Mouse (Mus musculus): Measurements from ENCODE around the gene Acvr1. TPM values are rescaled to one million over a fixed set of nuclear protein-coding genes. Genes with fewer than 3 reads are reported as not detected.

Gene Acvr1
- total RNA-seq, 2 experiments from 2014 or later: 24.2 to 31.8 TPM

DNA sequence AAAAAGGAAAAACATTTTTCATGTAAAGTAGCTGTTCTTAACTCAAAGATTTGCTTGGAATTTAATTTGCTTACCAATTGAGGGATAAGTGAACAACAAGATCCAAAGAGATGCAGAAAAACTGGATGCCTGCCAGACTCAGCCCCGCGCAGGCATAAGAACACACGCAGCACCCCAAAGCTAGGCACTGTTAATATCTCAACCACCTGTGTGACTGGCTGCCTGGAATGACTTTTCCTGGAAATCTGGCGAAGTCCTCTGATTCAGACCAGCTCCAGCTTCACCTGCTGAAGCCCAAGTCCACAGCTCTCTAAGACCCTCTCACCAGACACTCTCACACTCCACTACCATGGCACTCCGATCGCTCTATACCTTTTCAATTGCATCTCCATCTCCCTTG is 42.6 kb downstream of the Acvr1 start:
- DNase-seq: no peak
- intact Hi-C loops (cut with DNase I): no loop called here

DNA sequence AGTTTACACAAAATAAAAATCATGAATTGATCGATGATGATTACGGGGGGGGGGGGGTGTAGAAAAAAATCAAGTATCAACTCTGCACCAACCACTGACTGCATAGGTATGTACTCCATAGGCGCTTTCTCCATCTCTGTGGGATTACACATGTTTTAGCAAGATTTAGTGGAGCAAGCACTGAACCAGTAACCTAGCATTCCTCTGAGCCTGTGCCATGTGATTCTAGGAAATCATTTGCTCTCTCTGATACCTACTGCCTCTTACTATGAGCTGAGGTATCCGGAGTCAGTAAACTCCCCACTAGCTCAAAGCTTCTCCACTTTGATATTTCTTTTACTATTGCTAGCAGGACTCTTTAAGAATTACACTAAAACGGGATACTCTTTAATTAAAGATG is 43.1 kb downstream of the Acvr1 start:
- intact Hi-C loops (cut with DNase I): no loop called here
- DNase-seq: no peak

DNA sequence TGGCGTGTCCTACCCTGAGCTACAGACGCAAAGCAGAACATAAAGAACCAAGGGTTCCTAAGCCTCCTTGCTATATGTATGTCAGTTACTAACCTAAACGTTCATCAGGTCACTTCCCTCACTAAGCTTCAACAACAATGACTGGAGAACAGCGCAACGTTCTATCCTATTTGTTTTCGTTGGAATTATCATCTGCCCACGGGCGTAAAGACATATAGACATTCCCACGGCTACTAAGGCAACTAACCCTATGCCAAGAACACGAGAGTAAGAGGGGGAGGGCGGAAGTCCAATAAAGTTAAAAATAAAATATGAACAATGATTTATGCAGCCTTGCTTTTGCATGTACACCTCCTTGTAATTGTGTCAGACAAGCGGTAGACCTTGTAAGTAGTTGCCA is 43.9 kb downstream of the Acvr1 start:
- intact Hi-C loops (cut with DNase I): no loop called here
- DNase-seq: no peak

DNA sequence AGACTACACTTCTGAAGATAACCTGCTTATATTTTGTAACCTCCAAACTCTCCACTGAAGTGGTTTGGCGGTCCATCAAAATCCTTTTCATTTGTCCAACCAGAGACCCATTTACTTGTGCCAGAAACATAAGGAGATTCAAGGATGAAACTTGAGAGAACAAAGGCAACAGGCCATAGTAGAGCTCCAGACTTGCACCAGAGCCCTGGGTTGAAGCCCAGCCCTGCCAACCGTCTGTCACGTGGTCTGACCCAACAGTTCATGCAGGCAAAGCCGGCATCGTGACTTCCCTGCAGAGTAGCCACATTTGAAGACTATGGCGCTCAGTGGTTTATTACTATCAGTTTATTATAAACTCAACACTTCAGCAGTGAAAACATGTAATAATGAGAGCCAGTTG is 45.3 kb downstream of the Acvr1 start:
- DNase-seq: no peak
- intact Hi-C loops (cut with DNase I): no loop called here

DNA sequence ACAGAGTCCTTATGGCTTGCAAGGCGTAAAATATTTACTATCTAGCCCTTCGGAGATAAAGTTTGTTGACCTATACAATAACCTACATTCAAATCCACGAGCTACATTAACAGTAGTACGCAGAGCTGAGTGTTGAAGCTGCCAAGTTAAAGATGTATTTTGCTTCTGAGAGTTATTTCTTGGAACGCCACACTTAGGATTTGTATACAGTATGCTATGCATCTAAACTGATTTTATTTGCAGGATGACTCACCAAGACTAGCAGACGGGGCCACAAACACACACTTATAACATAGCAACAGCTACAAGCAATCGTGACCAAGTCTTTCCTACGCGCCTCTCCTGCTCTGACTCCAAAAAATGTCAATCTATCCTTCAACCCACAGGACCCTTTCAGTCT is 46.2 kb downstream of the Acvr1 start:
- intact Hi-C loops (cut with DNase I): no loop called here
- DNase-seq: no peak

DNA sequence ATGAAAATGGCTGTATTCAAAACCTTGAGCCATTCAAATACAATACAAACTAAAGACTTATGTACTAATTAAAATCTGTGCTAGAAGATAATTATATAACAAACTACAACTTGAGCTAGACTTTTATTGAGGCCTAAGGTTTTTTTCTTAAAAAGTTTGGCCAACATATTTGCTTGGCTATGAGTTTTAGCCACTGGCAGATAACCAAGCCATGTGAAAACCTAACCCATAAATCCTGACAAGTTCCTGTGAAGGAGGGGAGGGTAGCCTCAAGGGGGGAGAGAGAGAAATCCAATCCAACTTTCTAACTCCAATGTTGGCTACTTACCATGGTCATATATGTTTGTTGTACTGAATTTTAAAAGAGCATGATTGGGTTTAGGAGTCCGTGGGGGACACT is 48.4 kb downstream of the Acvr1 start:
- no peak for DNase-seq
- intact Hi-C loops (cut with DNase I): loop anchor here (5.0 kb wide), 1 partner anchor 49 kb away; the partner anchor contains the start of genes Acvr1 and Upp2

DNA sequence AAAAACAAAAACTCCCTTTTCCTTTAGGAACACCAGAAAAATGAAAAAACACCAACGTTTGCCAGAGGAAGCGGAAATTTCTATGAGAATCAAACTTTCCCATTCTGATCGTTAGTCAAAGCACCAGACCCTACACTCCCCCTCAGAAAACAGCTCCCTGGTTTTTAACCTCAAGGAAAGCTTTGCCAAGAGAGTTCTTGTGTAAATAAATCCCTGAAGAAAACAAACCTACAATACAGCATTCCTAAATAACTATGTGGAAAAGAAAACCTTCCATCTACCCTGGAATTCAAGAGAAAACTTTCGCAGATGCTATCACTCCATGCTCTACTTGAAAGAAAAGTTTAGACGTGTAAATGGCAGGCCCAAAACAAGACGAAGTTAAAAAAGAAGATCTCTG is 50.0 kb downstream of the Acvr1 start:
- intact Hi-C loops (cut with DNase I): loop anchor here (5.0 kb wide), 1 partner anchor 50 kb away; the partner anchor contains the start of genes Acvr1 and Upp2

DNA sequence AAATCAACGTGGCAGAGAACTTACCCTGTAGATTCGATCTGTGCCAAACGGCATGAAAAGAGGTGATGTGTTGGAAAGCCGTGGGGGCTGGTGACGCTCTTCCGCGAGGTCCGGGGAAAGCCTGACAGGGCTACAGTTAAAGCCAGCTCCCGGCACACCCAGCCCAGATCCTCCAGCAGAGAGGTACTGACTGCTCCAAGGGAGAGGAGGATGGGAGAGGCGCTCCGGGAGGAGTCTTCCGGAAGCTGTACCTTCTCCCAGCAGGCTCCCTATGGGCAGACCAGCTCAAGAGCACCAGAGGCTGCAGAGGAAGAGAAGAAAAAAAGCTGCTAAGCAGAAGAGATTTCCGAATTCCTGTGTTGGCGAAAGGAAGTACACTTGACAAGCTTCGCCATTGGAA is 51.0 kb downstream of the Acvr1 start:
- DNase-seq: peak in 1 of 2 experiments; percentile 36

More for the DNA sequence above, 50.0 kb downstream of the Acvr1 start:
- no peak for DNase-seq

DNA sequence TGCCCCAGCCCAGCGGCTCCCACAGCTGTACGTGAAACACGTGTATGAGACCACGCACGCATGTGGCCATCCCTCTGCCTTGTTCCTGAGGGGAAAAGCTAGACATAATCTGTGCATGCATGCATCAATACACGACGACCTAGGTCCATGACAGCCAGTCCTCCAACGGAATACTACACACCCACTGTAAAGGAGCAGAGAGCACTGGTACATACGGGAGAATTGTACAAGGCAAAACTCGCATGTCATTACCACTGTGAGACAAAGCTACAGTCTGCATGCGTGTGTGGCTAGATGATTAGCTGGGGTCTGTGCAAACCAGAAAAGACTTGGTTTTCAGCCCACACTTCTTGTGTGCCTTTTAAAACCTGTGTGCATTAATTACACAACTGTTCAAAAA is 52.5 kb downstream of the Acvr1 start:
- intact Hi-C loops (cut with DNase I): no loop called here
- DNase-seq: no peak

More for the DNA sequence above, 51.0 kb downstream of the Acvr1 start:
- intact Hi-C loops (cut with DNase I): loop anchor here (5.0 kb wide), 1 partner anchor 51 kb away; the partner anchor contains the start of genes Acvr1 and Upp2

DNA sequence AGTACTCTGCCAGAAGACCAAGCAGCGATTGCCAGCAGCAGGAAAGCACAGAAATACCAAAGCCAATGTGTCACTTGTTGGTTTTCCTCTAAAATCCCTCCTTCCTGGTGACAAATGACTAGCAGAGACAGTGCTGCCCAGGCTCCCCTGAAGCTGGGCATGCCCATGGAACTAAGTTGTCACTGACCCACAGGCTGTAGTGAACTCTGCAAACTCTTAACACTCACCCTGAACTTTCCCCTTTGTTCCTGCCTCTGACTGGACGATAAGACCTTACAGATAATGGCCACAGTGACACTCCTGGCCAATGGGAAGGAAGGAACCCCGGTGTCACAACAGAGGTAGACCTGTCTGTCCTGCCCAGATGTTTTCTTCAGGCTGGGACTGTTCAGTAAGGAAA is 53.7 kb downstream of the Acvr1 start:
- peak in 1 of 2 experiments; percentile 15 for DNase-seq
- intact Hi-C loops (cut with DNase I): no loop called here

DNA sequence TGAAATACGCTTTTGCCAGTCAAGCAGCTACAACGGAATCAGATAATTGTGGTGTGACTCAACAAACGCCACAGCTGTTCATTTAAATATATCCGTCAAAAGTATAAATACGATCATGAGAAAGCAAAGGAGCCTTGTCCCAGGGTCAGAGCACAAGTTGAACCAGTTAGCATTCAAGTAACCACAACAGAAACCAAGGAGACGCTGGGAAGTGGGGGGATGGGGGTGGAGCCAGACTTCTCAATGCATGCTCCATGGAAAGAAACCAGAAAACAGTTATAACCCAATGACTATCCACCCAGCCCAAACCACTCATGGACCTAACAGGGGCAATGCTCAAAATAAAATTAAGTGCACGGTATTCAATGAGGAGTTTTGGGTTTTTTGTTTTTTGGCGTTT is 56.8 kb downstream of the Acvr1 start:
- intact Hi-C loops (cut with DNase I): no loop called here
- no peak for DNase-seq

DNA sequence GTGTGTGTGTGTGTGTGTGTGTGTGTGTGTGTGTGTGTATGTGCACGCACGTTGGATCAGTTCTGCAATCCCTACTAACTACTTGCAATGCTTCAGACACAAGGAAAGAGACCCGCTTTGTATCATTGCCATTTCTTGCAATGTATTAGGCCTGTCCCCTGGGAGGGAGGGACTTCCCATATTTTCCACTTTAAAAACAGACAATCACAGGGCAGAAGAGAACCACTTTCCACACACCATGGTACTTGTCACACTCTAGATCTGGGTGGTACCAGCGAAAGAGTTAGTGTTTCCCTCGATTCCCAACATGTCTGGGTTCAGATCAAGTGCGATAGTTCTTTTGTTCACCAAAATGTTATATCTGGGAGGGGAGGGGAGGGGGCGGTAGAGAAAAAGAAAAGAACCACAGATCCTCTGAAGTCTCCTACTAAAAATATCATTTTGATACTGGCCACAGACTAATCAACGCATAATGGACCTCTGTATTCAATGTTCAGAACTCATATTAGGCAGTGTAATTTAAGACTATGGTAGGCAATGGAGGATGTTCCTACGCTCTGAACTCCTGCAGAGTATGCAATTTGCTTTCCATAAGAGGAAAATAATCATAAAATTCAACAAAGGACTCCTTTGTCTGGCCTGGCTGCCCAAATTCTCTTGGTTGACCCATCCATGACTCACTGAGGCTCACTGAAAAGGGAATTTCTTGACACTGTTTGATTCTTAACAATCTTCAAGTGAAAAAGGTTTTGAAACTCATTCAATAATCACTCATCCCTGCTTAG is 61.5 kb downstream of the Acvr1 start:
- no peak for DNase-seq
- intact Hi-C loops (cut with DNase I): no loop called here

DNA sequence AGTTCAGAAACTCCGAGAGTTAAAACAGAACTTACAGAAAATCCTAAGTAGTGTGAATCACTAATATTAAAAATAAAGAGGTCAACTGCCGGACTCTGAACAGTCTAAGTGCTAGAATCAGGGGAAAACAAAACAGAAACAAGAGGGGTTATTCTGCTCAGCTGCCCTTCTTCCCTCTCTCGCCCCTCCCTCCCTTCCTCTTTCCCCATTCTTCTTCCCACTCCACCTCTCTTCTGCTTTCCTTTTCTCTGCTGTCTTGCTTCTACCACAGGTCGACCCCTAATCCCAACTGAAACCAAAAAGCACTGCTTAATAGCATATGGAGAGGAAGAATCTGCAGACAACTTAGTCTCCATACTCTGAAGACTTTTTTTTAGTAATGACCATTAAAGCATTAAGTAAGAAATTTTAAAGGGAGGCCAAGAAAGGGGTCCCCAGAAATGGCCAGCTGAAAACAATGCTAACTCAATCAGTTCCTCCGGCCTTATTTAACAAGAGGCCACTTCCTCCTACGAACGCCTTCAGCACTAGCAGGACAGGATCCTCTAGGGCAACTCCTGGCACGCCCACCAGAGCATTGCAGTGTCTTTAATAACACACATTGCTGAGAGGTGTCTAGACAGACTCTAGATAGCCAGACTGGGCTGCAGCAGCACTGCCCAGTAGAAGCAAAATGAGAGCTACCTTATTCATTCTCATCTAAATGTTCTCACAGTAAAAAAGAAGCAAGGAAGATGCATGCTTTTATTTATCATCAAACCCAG is 70.1 kb downstream of the Acvr1 start:
- intact Hi-C loops (cut with DNase I): no loop called here
- no peak for DNase-seq

DNA sequence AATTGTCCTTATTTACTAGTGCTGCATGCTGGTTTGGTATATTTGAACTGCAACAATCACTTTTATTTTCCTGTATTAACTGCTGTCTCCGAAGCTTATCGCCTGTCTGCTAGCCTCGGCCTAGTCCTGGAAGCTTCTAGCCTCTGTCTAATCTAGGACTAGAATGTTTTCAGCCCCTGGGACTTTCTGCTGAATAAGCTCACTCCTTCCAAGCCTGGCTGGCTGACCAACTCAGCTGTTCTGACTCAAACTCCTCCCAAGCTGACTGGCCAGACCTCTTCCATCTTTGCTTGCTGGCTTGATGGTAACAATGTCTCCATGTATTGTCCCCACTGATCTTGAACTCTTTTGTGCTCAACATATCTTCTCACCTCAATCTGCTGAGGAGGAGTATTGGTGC is 71.7 kb downstream of the Acvr1 start:
- intact Hi-C loops (cut with DNase I): no loop called here
- DNase-seq: peak in 1 of 2 experiments; percentile 68

DNA sequence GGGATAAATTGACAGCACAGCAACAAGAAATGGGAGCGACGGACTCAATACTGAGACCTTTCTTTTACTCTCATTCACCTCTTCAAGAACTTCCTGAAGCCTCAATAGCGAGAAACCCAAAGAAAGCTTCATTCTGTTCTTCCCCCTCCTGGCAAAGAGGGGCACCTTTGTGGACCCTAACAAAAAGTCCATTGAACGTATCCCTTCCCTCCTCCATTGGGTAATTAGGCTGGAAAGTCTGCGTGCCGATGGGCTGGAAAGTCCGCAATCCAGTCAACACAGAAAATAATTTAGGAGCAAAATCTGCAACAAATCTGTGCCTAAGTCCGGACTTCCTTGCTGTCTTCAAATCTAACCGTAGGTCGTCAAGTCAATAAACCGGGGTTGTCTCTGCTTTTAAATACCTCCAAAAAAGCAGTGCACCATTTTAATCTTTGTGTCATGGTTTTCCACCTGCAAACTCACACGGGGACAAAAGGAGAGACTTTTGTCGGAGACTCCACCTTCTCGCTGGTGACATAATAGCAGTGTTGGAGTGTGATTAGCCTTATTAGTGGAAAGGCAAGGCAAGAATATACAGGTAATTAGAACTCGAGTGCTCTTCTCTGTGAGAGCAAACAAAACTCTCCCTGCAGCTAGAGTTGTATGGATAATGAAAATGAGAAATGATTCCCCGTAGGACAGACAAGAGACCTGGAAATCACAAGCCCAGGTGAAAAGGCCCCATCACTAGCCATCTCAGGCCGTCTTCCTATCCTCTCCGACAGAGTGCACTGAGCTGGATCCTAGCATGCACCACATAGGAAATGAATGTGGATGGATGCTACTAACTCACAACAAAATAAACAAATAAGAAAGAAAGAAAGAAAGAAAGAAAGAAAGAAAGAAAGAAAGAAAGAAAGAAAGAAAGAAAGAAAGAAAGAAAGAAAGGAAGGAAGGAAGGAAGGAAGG is 73.0 kb downstream of the Acvr1 start:
- intact Hi-C loops (cut with DNase I): no loop called here
- no peak for DNase-seq

DNA sequence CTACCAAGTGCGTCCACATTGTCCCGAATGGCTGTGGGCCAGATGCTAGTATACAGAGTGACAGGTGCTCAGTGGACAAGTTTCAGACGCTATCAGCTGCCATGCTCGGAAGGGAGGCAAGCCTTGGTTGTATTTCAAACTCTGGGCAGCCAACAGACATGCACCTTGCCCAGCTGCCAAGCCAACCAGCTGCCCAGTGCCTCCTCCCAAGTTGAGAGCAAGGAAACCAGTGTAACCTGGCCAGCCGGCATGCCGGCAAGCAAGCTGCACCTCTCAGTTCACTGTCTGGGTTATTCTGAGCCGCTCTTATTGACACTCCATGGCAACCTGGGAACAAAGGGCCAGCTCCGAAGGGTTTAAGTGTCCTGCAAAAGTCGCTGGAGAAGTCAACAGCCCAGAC is 77.7 kb downstream of the Acvr1 start:
- peak; percentile 76 to 82 for DNase-seq
- intact Hi-C loops (cut with DNase I): no loop called here

DNA sequence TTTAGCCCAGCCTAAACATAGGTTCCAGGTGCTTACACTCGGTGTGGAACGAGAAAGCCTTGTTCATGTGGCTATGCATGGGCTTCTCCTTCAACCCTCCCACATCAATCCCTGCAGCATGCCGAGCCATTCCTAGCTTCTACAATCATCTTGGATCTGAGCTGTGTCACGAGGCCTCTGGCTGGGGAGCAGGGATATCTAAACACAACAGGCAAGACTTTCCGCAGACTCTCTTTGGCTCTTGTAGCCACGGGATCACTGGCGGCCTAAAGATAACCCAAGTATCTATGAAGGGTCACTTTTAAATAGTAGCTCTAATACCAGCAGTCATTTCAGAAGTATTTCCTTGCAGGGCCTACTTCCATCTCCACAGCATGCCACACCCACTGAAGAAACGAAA is 78.6 kb downstream of the Acvr1 start:
- DNase-seq: peak in 1 of 2 experiments; percentile 53
- intact Hi-C loops (cut with DNase I): no loop called here

DNA sequence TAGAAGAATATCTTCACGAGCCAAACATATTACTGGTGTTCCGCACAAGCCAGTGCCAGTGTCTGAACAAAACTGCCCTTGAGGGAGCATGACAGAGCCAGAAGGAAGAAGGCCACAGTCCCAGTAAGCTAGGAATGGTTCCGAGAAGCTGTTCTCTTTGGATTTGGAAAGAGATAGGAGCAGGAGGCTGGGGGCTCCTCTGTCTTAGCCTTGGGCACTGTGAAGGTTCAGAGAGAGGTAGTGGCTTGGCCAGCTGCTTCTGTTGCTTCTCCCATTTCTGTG is 79.7 kb downstream of the Acvr1 start:
- DNase-seq: no peak
- intact Hi-C loops (cut with DNase I): no loop called here

DNA sequence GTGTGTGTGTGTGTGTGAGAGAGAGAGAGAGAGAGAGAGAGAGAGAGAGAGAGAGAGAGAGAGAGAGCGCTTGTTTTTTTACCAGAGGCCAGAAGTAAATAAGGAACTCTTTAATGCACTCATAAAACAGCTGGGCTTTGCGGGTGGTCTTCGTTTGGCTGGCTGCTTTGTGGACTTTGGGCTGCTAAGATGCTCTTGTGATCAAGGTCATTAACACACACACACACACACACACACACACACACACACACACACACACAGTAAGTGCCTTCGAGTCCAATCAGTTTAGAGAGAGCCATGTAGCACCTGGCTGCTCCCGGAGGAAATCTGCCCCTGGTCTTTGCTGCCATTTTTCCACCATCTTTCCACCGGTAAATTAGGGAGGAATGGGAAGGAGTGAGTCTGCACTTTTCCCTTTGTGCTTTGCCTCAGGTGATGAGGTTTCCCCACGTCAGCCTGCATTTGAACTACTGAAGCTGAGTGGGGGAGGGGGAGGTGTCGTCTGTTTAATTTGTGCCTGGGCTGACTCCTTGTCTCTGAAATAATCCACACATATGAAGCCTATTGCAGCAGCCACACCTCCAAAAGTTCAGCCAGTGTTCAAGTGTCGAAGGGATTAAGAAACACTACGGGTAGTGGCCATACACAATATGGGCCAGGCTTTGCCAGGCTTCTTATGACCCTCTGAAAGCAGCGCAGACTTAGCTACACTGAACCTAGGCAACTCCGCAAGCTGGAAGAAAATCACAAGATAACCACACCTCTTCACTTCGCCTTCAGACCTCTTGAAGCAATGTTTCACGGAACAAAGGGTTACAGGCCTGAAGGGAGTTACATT is 80.3 kb downstream of the Acvr1 start:
- intact Hi-C loops (cut with DNase I): no loop called here

DNA sequence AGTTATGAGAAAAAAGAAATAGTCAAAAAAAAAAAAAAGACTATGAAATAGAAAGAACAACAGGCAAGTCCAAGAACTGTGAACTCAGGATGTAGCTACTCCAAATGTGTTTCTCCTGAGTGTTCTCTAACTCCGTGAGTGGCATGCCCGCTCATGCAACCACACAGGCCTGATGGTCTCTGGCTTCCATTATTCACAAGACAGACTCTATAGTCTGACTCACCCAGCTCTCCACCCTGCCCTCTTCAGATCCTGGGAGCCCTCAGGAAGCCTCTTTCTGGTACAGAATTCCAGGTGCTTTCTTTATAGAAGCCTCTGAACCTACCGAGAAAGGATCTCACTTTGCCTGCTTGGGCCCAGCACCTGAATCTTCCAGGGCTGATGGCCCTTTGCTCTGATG is 81.3 kb downstream of the Acvr1 start:
- intact Hi-C loops (cut with DNase I): no loop called here
- DNase-seq: no peak

More for the DNA sequence above, 80.3 kb downstream of the Acvr1 start:
- no peak for DNase-seq
